Mouse (Mus musculus): Measurements from ENCODE around the gene Prr36.

- TF ChIP-seq GATA1 (IDR thresholded peaks at IDR 0.05; ENCODE audit: low read length) (no peak), TAL1 (IDR thresholded peaks at IDR 0.05; ENCODE audit: low read length) (no peak)
These were observed 28.7 kb downstream of the Prr36 start for GRCm38 (mm10) chr8:4188605-4189004.
